Mouse (Mus musculus) liver, embryonic 14.5 days (tissue): Measurements from ENCODE around the gene Rapgef4.

Experiments used
- CTCF ChIP-seq: IDR thresholded peaks from 2 replicates; pipeline ENCODE4 v1.5.1; 2016; ENCODE audit warnings: antibody characterized with exemption, low read depth, control low read depth
- EP300 ChIP-seq: IDR thresholded peaks from 2 replicates; pipeline ENCODE4 v1.6.1; 2016; ENCODE audit warnings: antibody characterized with exemption, low read depth

GRCm38 (mm10) chr2:72035616-72036015 is 54.6 kb downstream of the Rapgef4 start:
- TF ChIP-seq CTCF = peak; percentile 71
- TF ChIP-seq EP300 = no peak
